Mouse (Mus musculus) adrenal gland, postnatal 14 days (tissue): ENCODE results near the gene Bloc1s6. TPM values are rescaled to one million over a fixed set of nuclear protein-coding genes. Genes with fewer than 3 reads are reported as not detected.

ENCODE experiments used
- DNase-seq: peaks from one replicate; pipeline ENCODE4 v3.0.0; 2021; ENCODE audit warnings: mixed read lengths
- total RNA-seq: library from RNA; stranded (reverse); gene quantifications from 2 replicates; pipeline ENCODE4 v1.2.3, GENCODE M21; 2021

Gene Bloc1s6
- total RNA-seq, 1 experiment from 2014 or later = 21.7 TPM

DNA sequence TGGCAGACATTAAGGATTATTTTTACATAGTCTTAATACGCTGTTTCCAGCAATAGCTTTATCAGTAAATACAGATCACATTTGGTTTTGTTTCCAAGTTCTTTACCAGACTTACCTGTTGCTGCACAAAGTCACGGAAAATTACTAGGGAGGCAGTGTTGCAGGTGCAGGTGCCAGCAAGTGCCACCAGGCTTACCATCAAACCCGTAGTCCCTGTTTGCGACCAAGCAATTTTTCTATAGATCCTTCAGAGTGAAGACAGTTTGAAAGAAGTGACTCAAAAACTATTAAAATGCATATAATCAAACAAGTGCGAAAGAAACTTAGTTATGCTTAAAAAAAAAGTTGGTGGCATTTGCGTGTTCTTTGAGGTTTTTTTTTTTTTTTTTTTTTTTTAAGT lies 26.2 kb downstream of the Bloc1s6 start:
- no peak for DNase-seq

DNA sequence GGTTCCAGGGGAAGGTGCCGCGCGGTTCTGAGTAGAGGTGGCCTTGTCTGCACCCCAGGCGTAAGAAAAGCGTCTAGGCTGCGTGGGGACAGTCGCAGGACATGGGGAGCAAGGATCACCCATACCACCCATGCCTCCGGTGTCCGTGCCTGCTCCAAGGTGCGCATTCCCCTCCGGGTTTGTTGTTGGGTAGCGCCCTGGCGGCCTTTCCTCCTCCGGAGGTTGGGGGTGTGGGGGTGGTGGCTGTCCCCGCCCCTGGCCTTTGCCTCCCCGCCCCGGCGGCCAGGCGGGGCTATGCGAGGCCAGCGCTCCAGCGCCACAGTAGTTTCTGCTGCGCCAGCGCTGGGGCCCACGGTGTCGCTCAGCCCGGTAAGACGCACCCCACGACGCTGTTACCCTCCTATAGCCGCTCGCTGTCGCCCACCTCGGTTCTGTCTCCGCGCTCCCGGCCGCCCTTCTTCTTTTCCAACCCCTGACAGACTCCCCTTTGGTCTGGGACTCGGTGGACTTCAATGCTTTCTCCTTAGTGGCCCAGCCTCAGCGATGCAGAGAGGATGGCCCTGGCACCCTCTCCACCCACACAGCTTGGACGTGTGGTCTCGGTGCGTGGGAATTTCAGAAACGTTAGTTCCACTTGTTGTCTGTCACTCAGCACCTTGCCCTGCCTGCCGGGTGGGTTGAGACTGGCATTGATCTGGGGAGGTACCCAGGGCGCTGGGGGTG lies 26.9 kb downstream of the Bloc1s6 start, which contains the start of gene Sqor:
Gene Sqor, plus strand, starts transcription at position 167 of the 723 bp plus-strand sequence.
- DNase-seq = peak; percentile 90

- no peak for DNase-seq
Measured at GRCm38 (mm10) chr2:122765794-122766145, 27.5 kb downstream of the Bloc1s6 start.

DNA sequence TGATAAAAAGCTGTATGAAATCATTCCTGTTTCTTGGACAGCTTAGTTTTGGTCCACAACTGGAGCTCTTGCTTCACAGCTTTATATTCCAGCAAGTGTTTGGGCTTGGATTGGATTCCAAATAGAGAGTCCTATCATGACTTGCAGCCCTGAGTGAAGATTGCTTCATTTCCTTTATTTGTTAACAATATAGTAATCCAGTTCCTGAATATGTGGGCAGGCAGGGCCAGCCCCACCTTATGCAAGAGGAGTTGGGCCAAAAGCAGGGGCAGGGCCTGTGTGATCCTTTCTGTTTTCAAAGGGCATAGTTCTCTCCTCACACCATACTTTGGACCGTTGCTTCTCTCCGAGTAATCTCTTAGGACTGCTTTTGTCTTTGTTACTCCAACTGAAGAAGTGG lies 32.7 kb downstream of the Bloc1s6 start:
- DNase-seq = peak; percentile 15

- DNase-seq = no peak
Measured at GRCm38 (mm10) chr2:122772899-122773298, 34.6 kb downstream of the Bloc1s6 start.

- DNase-seq = no peak
Measured at GRCm38 (mm10) chr2:122775491-122775890, 37.2 kb downstream of the Bloc1s6 start.

GRCm38 (mm10) chr2:122776823-122777222 lies 38.5 kb downstream of the Bloc1s6 start:
- no peak for DNase-seq

DNA sequence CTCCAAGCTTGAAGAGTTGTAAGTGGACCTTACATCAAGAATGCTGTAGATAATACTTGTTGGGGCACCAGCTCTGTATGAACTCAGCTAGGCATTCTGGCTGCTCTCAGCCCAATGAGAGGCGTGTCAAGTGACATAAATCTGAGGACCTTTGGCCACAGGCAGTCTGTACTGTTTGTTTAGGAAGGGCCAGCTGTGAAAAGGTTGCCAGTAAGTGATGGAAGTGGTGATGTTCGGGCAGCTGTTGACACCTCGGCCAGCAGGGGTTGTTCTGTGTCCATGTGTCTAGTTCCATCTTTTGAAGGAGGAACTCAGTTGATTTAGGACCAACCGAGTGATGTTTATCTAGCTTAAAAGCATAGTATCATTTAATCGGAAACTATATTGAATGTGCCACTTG lies 41.7 kb downstream of the Bloc1s6 start:
- no peak for DNase-seq

DNA sequence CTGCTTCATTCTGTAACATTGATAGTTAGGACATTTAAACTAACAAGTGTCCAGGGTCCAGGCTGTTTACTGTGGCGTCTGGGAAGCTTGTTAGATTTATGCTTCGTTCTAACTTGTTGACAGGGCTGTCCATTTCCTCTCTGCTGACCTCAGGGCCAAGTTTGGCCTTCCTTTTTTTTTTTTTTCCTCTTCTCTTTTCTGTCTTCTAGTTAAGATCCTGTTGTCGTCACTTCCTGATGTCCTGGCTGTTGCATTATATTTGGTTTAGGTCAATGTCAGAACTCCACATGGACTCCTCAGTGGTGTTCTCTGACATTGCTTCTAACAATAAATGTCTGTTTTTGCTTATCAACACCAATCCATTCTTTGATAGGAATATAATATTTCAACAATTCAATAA lies 42.1 kb downstream of the Bloc1s6 start:
- DNase-seq = no peak

DNA sequence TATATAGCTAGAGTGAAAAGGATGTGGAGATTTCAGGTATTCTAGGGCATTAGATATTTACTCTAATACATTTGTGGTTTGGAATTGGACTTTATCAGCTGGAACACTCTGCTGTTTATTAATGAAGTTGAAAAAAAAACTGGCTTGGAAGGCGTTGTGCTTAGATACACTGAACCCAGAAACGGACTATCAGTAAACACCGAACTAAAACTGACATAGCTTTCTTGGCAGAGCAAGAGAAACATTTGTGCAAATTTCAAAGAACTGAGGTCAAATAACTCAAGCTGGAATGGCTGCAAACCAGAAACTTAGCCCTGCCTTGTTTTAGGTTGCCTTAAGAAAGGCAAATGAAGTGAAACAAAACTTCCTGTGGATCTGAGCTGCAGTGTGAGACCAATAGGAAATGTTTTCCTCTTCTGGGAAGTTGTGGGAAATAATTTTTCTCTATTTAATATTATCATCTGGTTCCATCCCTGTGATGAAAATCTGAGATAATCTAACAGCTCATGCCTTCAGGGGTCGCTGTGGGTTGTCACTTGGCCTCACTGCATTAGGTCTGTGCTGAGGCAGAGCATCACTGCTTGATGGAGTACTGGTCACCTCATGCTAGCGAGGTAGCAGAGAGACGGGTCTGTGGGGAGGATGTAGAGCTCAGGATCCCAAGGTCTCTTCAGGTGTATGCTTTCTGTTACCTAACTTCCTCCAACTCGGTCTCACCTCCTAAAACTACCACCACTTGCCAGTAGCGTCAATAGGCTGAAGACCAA lies 43.5 kb downstream of the Bloc1s6 start:
- DNase-seq = no peak

GRCm38 (mm10) chr2:122783730-122784129 lies 45.4 kb downstream of the Bloc1s6 start:
- DNase-seq = no peak

GRCm38 (mm10) chr2:122784701-122785100 lies 46.4 kb downstream of the Bloc1s6 start:
- no peak for DNase-seq

- DNase-seq = no peak
Measured at GRCm38 (mm10) chr2:122786167-122786566, 47.9 kb downstream of the Bloc1s6 start.

DNA sequence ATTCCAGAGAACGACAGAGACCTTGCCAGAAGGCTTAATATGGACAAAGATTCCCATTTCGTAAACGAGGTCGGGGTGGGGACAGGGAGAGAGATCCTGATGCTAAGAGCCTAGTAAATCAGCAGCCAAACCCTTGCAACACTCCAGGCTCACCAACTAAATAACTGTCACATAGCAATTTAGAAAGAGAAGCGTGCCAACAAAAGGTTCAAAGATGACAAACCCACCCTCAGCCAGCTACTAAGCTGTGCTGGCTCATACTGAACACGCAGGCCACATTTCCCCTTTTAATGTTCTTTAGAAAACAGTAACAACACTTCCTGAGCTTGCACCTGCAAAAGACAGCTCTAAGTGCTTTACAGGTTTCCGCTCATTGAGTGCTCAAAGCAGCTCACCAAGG lies 51.0 kb downstream of the Bloc1s6 start:
- peak; percentile 32 for DNase-seq

DNA sequence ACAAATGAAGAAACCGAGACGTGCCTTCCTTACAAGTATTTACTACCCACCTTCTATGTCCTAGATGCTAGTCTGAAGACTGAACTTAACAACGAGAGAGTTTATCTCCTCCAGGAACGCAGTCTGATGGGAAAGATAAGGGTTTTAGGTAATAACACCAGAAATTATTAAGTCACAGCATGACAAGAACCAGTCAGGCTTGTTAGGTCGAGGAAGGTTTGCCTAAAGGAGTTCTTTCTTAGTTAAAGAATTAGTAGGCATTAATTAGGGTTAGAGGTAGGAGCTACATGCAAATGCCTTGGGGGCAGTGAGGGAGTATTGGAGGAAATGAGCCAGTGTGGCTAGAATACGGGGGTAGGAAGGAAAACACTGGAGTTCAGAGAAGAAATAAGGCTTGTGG lies 51.4 kb downstream of the Bloc1s6 start:
- DNase-seq = no peak

Other genes with a start within 250 kb of the Bloc1s6 start
- gene Gatm, start 127.2 kb upstream of the Bloc1s6 start, total RNA-seq = 5.2 and 5.6 TPM in 2 replicates
- gene AA467197, start 101.5 kb upstream of the Bloc1s6 start, total RNA-seq = 0.48 and 0.83 TPM in 2 replicates
- gene Slc30a4, start 35.8 kb upstream of the Bloc1s6 start, total RNA-seq = 25.2 and 25.5 TPM in 2 replicates
- gene Sqor, start 26.7 kb downstream of the Bloc1s6 start, total RNA-seq = 62.9 and 74.3 TPM in 2 replicates